Mouse (Mus musculus) cerebellum, adult 2 months (tissue): Measurements from ENCODE around the gene Slc6a2. TPM values are rescaled to one million over a fixed set of nuclear protein-coding genes. Genes with fewer than 3 reads are reported as not detected.

ENCODE experiments used
- DNase-seq, 2 experiments: peaks; one replicate each; pipeline ENCODE4 v3.0.0; 2021
- H3K27ac ChIP-seq: fragments of 200-500 bp; 2 replicates; pipeline ENCODE4 v1.5.1; 2012; ENCODE audit warnings: low read length, control low read depth, inconsistent platforms; ENCODE audit not compliant: insufficient read depth
- H3K27me3 ChIP-seq: fragments of 200-500 bp; 2 replicates; pipeline ENCODE4 v1.6.1; 2012; ENCODE audit warnings: inconsistent platforms, mild to moderate bottlenecking, low read length, moderate library complexity; ENCODE audit not compliant: control insufficient read depth, insufficient read depth
- H3K4me1 ChIP-seq: fragments of 200-500 bp; 2 replicates; pipeline ENCODE4 v1.6.1; 2011; ENCODE audit warnings: low read length; ENCODE audit not compliant: control insufficient read depth, insufficient read depth
- H3K4me3 ChIP-seq: fragments of 200-500 bp; replicated peaks from 2 replicates; pipeline ENCODE3; 2011; ENCODE audit warnings: mild to moderate bottlenecking, low read depth, low read length, control low read depth; ENCODE audit not compliant: insufficient read depth
- CTCF ChIP-seq: fragments of 200-500 bp; IDR thresholded peaks from 2 replicates; pipeline ENCODE4 v1.5.1; 2011; ENCODE audit warnings: low read depth, mild to moderate bottlenecking, control low read depth, low read length, moderate library complexity, borderline replicate concordance; ENCODE audit not compliant: insufficient read depth
- POLR2A ChIP-seq: fragments of 200-500 bp; IDR thresholded peaks from 2 replicates; pipeline ENCODE4 v1.6.1; 2011; ENCODE audit warnings: low read length, control low read depth, borderline replicate concordance; ENCODE audit not compliant: insufficient read depth
- WGBS: fragments of 180-500 bp; shearing (Covaris S2); methylation state at CpG from one replicate; pipeline ENCODE4 v1.1.7; 2018; 5-methylcytosine and 5-hydroxymethylcytosine counted together
- polyA plus RNA-seq: library from polyadenylated mRNA; depleted of rRNA; stranded (reverse); fragments of >200 nt; gene quantifications from 2 replicates; pipeline ENCODE4 v1.2.3, GENCODE M21; 2012

Gene Slc6a2
- polyA plus RNA-seq, 1 experiment = 3.0 TPM

DNA sequence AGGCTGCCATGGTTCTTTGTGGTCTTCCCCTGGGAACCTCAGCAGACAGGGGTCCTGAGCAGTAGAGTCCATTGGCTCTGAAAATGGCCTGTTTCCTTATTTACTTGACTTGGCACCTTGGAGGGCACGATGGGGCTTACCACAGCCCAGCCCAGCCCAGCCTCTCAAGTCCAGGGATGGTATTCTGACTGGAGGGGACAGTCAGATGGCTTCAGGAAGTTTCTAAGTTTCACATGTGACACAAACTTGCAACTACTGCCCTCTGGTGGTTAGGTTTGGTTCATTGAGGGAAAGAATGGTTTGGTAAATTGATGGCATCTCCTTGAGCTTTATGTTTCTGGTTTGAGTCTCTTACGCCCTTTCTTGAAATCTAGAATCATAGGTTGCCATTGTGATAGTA, 38.7 kb downstream of the Slc6a2 start:
- TF ChIP-seq POLR2A (no peak), CTCF (peak; percentile 9; the same call in 1 of the 2 replicates)
- WGBS = 36% methylated on average over 2 of the region's 2 CpGs

DNA sequence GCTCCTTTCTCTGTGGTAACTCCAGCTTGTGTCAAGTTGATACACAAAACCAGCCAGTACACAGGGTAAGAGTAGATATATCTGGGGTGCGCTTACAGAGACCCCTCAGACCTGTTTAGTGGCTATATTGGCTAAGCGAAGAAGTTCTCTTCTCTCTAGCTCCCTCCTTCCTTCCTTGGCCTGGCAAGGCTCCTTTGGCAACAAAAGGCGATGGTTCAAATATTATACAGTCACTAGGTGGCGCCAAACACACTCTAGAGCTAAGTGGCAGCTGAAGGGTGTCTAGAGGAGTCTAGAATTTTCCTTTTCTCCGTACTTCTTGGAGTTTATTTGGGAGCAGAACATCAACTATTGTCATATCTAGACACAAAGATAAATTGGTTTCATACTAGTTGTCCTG, 50.4 kb downstream of the Slc6a2 start:
- Histone ChIP-seq H3K27ac (no peak overlapping the region), H3K4me3 (no peak overlapping the region), H3K4me1 (no peaks in the 10 kb centered on the region), H3K27me3 (no peaks in the 10 kb centered on the region)
- TF ChIP-seq CTCF (peak; percentile 32; the same call in 1 of the 2 replicates), POLR2A (no peak)
- 21% methylated on average over 5 of the region's 5 CpGs for WGBS
- DNase-seq = peak in 1 of 2 experiments; percentile 15

More for the DNA sequence above, 38.7 kb downstream of the Slc6a2 start:
- peak in 1 of 2 experiments; percentile 14 for DNase-seq
- no peak overlapping the region for H3K4me3 ChIP-seq
- no peaks in the 10 kb centered on the region for H3K4me1 ChIP-seq
- no peaks in the 10 kb centered on the region for H3K27me3 ChIP-seq
- no peak overlapping the region for H3K27ac ChIP-seq

DNA sequence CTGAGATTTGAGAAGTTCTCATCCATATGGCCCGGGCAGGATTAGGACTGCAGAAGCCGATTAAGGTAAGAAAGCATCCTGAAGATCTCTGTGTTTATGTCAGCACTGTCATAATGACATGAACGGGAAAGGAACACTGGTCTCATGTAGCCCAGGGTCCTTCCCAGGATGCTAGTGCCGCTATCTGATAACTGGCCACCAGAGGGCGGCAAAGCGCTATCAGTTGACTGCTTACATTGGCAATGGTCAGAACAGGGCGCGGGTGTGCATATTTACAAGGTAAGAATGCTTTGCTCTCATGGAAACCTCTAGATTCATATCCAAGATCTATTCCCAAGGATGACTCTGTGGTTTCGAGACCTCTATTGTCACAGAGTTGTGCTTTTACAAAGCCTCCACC, 51.6 kb downstream of the Slc6a2 start:
- Histone ChIP-seq H3K4me3 (no peak overlapping the region), H3K27ac (no peak overlapping the region), H3K4me1 (no peaks in the 10 kb centered on the region), H3K27me3 (no peaks in the 10 kb centered on the region)
- DNase-seq = peak; percentile 57 to 77
- WGBS = 5% methylated on average over 9 of the region's 9 CpGs
- TF ChIP-seq POLR2A (no peak), CTCF (peak; percentile 93)

DNA sequence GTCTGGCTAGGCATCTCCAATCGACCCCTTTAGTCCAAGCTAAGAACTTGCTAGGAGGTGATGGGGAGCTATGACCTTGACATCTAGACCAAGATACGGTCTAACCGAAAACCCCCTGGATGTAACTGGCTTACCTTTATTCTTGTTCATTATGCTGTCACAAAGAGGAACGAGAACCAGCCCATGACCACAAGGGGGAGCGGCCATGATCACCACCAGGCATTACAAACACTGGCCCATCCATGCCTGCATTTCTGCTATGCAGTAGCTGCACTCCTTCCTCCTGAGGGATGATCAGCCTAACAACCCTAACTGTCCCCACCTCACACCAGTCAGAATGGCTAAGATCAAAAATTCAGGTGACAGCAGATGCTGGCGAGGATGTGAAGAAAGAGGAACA, 52.3 kb downstream of the Slc6a2 start:
- Histone ChIP-seq H3K27ac (no peak overlapping the region), H3K4me3 (no peak overlapping the region), H3K27me3 (no peaks in the 10 kb centered on the region), H3K4me1 (no peaks in the 10 kb centered on the region)
- DNase-seq = no peak
- no peak for TF ChIP-seq POLR2A
- WGBS = 77% methylated on average over 6 of the region's 6 CpGs

DNA sequence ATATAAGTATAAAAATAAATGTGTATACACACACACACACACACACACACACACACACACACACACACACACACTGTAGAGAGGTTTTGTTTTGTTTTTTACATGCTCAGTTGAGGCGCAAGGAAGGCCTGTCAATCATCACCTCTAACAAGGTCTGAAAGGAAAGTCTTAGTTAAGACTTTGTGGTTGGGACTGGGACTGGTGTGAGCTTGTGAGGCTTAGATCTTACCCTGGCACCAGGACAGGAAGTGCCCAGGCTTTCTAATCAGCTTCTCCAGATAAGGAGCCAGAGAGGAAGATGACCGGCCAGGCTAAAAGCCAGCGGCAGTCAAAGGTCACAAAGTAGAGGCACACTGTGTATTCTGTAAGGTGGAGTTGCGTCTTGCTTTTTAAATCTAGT, 54.4 kb downstream of the Slc6a2 start:
- no peak for TF ChIP-seq CTCF
- TF ChIP-seq POLR2A = no peak
- WGBS = 86% methylated on average over 4 of the region's 4 CpGs
- H3K27ac ChIP-seq = no peak overlapping the region
- no peaks in the 10 kb centered on the region for H3K27me3 ChIP-seq
- H3K4me3 ChIP-seq = no peak overlapping the region
- DNase-seq = no peak
- H3K4me1 ChIP-seq = no peaks in the 10 kb centered on the region

DNA sequence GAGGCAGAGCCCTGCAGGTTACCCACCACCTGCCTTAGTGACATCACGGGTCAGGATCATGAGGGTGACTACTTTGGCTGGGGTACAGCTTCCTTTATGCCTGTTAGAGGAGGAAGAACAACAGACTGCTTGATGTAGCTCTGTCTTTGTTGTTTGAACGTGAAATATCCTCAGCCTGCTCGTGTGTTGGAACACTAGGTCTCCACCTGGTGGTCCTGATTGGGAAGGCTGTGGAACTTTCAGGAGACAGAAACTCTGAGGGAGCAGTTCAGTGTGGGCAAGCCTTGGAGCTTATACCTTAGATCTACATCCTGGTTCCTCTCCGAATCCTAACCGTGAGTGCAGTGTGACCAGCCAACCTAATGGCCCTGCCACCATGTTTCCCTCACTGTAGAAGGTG, 61.9 kb downstream of the Slc6a2 start:
- Histone ChIP-seq H3K4me3 (no peak overlapping the region), H3K27me3 (no peaks in the 10 kb centered on the region; the same call in 1 of the 2 replicates), H3K4me1 (no peaks in the 10 kb centered on the region), H3K27ac (no peak overlapping the region)
- TF ChIP-seq CTCF = no peak
- no peak for TF ChIP-seq POLR2A
- WGBS = 59% methylated on average over 5 of the region's 5 CpGs
- no peak for DNase-seq

DNA sequence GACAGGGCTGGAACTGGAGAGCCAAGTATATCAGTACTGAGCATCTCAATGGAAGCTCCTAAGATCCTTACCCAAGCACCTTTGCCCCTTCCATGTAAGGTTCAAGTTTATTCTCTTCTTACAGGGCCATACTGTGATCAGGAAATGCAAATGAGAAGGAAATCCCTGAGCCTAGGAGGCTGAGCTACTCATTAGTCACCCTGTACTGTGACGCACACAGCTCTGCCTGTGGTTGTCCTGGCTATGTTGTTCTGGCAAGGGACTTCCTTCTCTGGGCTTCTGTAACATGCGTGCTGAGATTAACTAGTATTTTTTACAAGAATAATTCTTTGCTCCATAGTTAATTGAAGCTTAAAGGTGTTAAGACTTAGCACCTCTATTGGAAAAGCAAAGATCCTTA, 70.8 kb downstream of the Slc6a2 start:
- WGBS = 76% methylated on average over 2 of the region's 2 CpGs
- DNase-seq = no peak

DNA sequence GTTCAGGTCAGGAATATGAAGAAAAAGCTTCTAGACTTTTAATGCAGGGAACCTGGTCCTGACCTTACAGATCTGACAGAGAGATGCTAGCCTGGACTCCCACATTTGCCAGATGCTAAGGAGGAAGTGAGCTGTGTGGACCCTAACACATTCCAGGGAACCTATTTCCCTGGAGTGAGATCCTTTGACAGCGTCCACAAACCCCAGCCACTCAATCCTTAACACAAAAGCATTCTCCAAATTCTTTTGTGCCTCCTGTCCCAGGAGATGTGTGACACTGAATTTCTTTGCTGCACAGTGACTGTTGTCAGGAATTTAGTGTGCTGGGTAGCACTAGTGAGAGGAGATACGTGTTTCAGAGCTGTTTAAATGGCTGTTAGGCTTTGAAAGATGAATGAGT, 79.0 kb downstream of the Slc6a2 start:
- WGBS = 13% methylated on average over 2 of the region's 2 CpGs
- TF ChIP-seq POLR2A (no peak), CTCF (no peak)
- H3K4me1 ChIP-seq = no peaks in the 10 kb centered on the region
- H3K4me3 ChIP-seq = no peak overlapping the region
- H3K27ac ChIP-seq = no peak overlapping the region
- no peak for DNase-seq
- H3K27me3 ChIP-seq = no peaks in the 10 kb centered on the region

More for the DNA sequence above, 70.8 kb downstream of the Slc6a2 start:
- H3K4me1 ChIP-seq = no peaks in the 10 kb centered on the region
- no peaks in the 10 kb centered on the region for H3K27me3 ChIP-seq
- TF ChIP-seq CTCF (no peak), POLR2A (no peak)
- no peak overlapping the region for H3K4me3 ChIP-seq
- H3K27ac ChIP-seq = no peak overlapping the region
